Mouse (Mus musculus) liver, embryonic 14.5 days (tissue): Measurements from ENCODE around the gene Rab20. TPM values are rescaled to one million over a fixed set of nuclear protein-coding genes. Genes with fewer than 3 reads are reported as not detected.

Experiments used
- ATAC-seq: fragments of 200-750 bp; cut with Nextera tagmentation; 2 replicates; pipeline ENCODE4 v1.8.0; 2017; ENCODE audit warnings: moderate number of reproducible peaks, mild to moderate bottlenecking, moderate library complexity; ENCODE audit not compliant: insufficient read depth
- DNase-seq, 3 experiments: peaks; one replicate each; pipeline ENCODE4 v3.0.0-alpha.2; 2012 to 2013; ENCODE audit warnings: low read depth in 3 of 3, low spot score in 3 of 3
- H3K27ac ChIP-seq: fragments of 300-500 bp; sonication (generic); 2 replicates; pipeline ENCODE4 v1.5.1; 2014; ENCODE audit warnings: moderate library complexity, mild to moderate bottlenecking, control low read depth, inconsistent platforms
- H3K27me3 ChIP-seq: fragments of 300-500 bp; sonication (generic); 2 replicates; pipeline ENCODE4 v1.6.1; 2014; ENCODE audit warnings: mild to moderate bottlenecking, low read length, moderate library complexity; ENCODE audit not compliant: control insufficient read depth, insufficient read depth
- H3K36me3 ChIP-seq: fragments of 300-500 bp; sonication (generic); replicated peaks from 2 replicates; pipeline ENCODE4 v1.6.1; 2014; ENCODE audit warnings: low read depth; ENCODE audit not compliant: control insufficient read depth, insufficient read depth
- H3K4me1 ChIP-seq, 2 experiments: fragments of 200-500 bp in 1 of 2; fragments of 300-500 bp in 1 of 2; sonication (generic) in 1 of 2; replicated peaks; 2 replicates each; pipeline ENCODE4 v1.6.1; 2012 to 2014; ENCODE audit warnings: antibody characterized with exemption in 1 of 2, inconsistent platforms in 1 of 2, low read length in 1 of 2; ENCODE audit not compliant: control insufficient read depth in 2 of 2, insufficient read depth in 2 of 2
- H3K4me2 ChIP-seq: fragments of 300-500 bp; sonication (generic); 2 replicates; pipeline ENCODE4 v1.6.1; 2014; ENCODE audit warnings: low read depth, mild to moderate bottlenecking, control low read depth, moderate library complexity
- H3K4me3 ChIP-seq, 2 experiments: fragments of 200-500 bp in 1 of 2; fragments of 300-500 bp in 1 of 2; sonication (generic) in 1 of 2; 2 replicates each; pipeline ENCODE4 v1.5.1; 2012 to 2014; ENCODE audit warnings: low read depth in 2 of 2, low read length in 2 of 2, mild to moderate bottlenecking in 2 of 2, control low read depth in 1 of 2, inconsistent platforms in 1 of 2, moderate library complexity in 1 of 2; ENCODE audit not compliant: insufficient read depth in 1 of 2
- H3K9ac ChIP-seq: fragments of 300-500 bp; sonication (generic); replicated peaks from 2 replicates; pipeline ENCODE4 v1.6.1; 2014; ENCODE audit warnings: mild to moderate bottlenecking, control low read depth, moderate library complexity
- H3K9me3 ChIP-seq: fragments of 300-500 bp; sonication (generic); 2 replicates; pipeline ENCODE4 v1.6.1; 2016; ENCODE audit warnings: low read length, mixed read lengths; ENCODE audit not compliant: control insufficient read depth
- CTCF ChIP-seq: IDR thresholded peaks from 2 replicates; pipeline ENCODE4 v1.5.1; 2016; ENCODE audit warnings: antibody characterized with exemption, low read depth, control low read depth
- EP300 ChIP-seq: IDR thresholded peaks from 2 replicates; pipeline ENCODE4 v1.6.1; 2016; ENCODE audit warnings: antibody characterized with exemption, low read depth
- WGBS: fragments of 180-500 bp; shearing (Covaris S2); extraction: QIAGEN DNeasy Blood & Tissue Kit; methylation state at CpG from one replicate; pipeline ENCODE4 v1.1.7; 2014; ENCODE audit not compliant: insufficient replicate concordance; 5-methylcytosine and 5-hydroxymethylcytosine counted together
- polyA plus RNA-seq, 2 experiments: library from polyadenylated mRNA; depleted of rRNA in 1 of 2; stranded (reverse) in 1 of 2; unstranded in 1 of 2; fragments of >200 nt; fragmentation: Nextera tagmentation in 1 of 2; extraction: Ambion mirVana in 1 of 2; gene quantifications; 2 replicates each; pipeline versions ENCODE4 v1.2.1 to v1.2.3; 2012 to 2014

Rab20 gene
- polyA plus RNA-seq, 2 experiments = 2.8 to 2.9 TPM

- Histone ChIP-seq H3K9me3 (no peaks in the 10 kb centered on the region), H3K27ac (no peak overlapping the region), H3K27me3 (no peaks in the 10 kb centered on the region), H3K4me1 (peaks cover 0 to 9% of the 10 kb centered on the region in 2 experiments; a peak in 1 of 4 replicates), H3K4me2 (peak overlapping the region; percentile 20), H3K36me3 (no peaks in the 10 kb centered on the region), H3K9ac (no peak overlapping the region), H3K4me3 (peak overlapping the region in 1 of 2 experiments; percentile 25; a peak in 2 of 4 replicates)
- DNase-seq (no peak), ATAC-seq (peak; percentile 81; the same call in 1 of the 2 replicates)
- WGBS = 38% methylated on average over 9 of the region's 9 CpGs
- TF ChIP-seq CTCF = no peak
- TF ChIP-seq EP300 = no peak
Observed at GRCm38 (mm10) chr8:11443611-11444010, 34.9 kb downstream of the Rab20 start.

GRCm38 (mm10) chr8:11441291-11441690 lies 37.2 kb downstream of the Rab20 start:
- 69% methylated on average over 6 of the region's 6 CpGs for WGBS
- Histone ChIP-seq H3K27ac (no peak overlapping the region), H3K36me3 (no peaks in the 10 kb centered on the region), H3K9me3 (no peaks in the 10 kb centered on the region), H3K4me3 (no peak overlapping the region), H3K9ac (no peak overlapping the region), H3K4me1 (peaks cover 0 to 9% of the 10 kb centered on the region in 2 experiments; a peak in 1 of 4 replicates), H3K27me3 (no peaks in the 10 kb centered on the region), H3K4me2 (no peak overlapping the region)
- ATAC-seq (no peak), DNase-seq (no peak)
- TF ChIP-seq CTCF (no peak), EP300 (no peak)

GRCm38 (mm10) chr8:11437862-11438261 lies 40.6 kb downstream of the Rab20 start:
- Histone ChIP-seq H3K4me1 (no peaks in the 10 kb centered on the region), H3K4me2 (no peak overlapping the region), H3K36me3 (no peaks in the 10 kb centered on the region), H3K27me3 (no peaks in the 10 kb centered on the region), H3K27ac (no peak overlapping the region), H3K4me3 (no peak overlapping the region), H3K9me3 (no peaks in the 10 kb centered on the region), H3K9ac (no peak overlapping the region)
- ATAC-seq (no peak), DNase-seq (no peak)
- TF ChIP-seq EP300 (no peak), CTCF (no peak)
- WGBS = 62% methylated on average over 12 of the region's 12 CpGs

- H3K36me3 ChIP-seq = no peaks in the 10 kb centered on the region
- TF ChIP-seq CTCF (peak; percentile 83), EP300 (no peak)
- ATAC-seq = no peak
- no peak overlapping the region for H3K27ac ChIP-seq
- H3K9ac ChIP-seq = no peak overlapping the region
- H3K27me3 ChIP-seq = no peaks in the 10 kb centered on the region
- no peak overlapping the region for H3K4me3 ChIP-seq
- no peaks in the 10 kb centered on the region for H3K4me1 ChIP-seq
- H3K4me2 ChIP-seq = no peak overlapping the region
- WGBS = 46% methylated on average over 5 of the region's 5 CpGs
- no peaks in the 10 kb centered on the region for H3K9me3 ChIP-seq
- DNase-seq = no peak
Observed at GRCm38 (mm10) chr8:11430688-11431087, 47.8 kb downstream of the Rab20 start.

- TF ChIP-seq CTCF (peak; percentile 38; the same call in 1 of the 2 replicates), EP300 (no peak)
- ATAC-seq (no peak), DNase-seq (no peak)
- Histone ChIP-seq H3K36me3 (no peaks in the 10 kb centered on the region), H3K27me3 (no peaks in the 10 kb centered on the region), H3K4me2 (no peak overlapping the region), H3K4me3 (no peak overlapping the region), H3K9me3 (no peaks in the 10 kb centered on the region), H3K27ac (no peak overlapping the region), H3K4me1 (no peaks in the 10 kb centered on the region), H3K9ac (no peak overlapping the region)
- whole genome bisulfite sequencing = 44% methylated on average over 7 of the region's 7 CpGs
Observed at GRCm38 (mm10) chr8:11423091-11423490, 55.4 kb downstream of the Rab20 start.
